Mouse (Mus musculus) neural tube, embryonic 13.5 days (tissue): ENCODE data around the gene Agap1. TPM values are rescaled to one million over a fixed set of nuclear protein-coding genes. Genes with fewer than 3 reads are reported as not detected.

ENCODE experiments used
- ATAC-seq: fragments of 200-750 bp; cut with Nextera tagmentation; 2 replicates; pipeline ENCODE4 v1.8.0; 2017; ENCODE audit warnings: low read depth, mild to moderate bottlenecking, moderate TSS enrichment, moderate library complexity
- H3K27ac ChIP-seq: fragments of 300-500 bp; sonication (generic); replicated peaks from 2 replicates; pipeline ENCODE4 v1.5.1; 2015; ENCODE audit warnings: moderate library complexity, mild to moderate bottlenecking, inconsistent platforms
- H3K27me3 ChIP-seq: fragments of 300-500 bp; sonication (generic); 2 replicates; pipeline ENCODE4 v1.6.1; 2015; ENCODE audit warnings: mild to moderate bottlenecking, inconsistent platforms
- H3K36me3 ChIP-seq: fragments of 300-500 bp; sonication (generic); 2 replicates; pipeline ENCODE4 v1.6.1; 2015; ENCODE audit warnings: mild to moderate bottlenecking, inconsistent platforms
- H3K4me1 ChIP-seq: fragments of 300-500 bp; sonication (generic); replicated peaks from 2 replicates; pipeline ENCODE4 v1.6.1; 2015; ENCODE audit warnings: inconsistent platforms
- H3K4me2 ChIP-seq: fragments of 300-500 bp; sonication (generic); 2 replicates; pipeline ENCODE4 v1.6.1; 2015; ENCODE audit warnings: inconsistent platforms, mild to moderate bottlenecking, moderate library complexity
- H3K4me3 ChIP-seq: fragments of 300-500 bp; sonication (generic); 2 replicates; pipeline ENCODE4 v1.5.1; 2015; ENCODE audit warnings: mild to moderate bottlenecking, inconsistent platforms
- H3K9ac ChIP-seq: fragments of 300-500 bp; sonication (generic); 2 replicates; pipeline ENCODE4 v1.6.1; 2015; ENCODE audit warnings: moderate library complexity, mild to moderate bottlenecking, inconsistent platforms
- H3K9me3 ChIP-seq: fragments of 300-500 bp; sonication (generic); 2 replicates; pipeline ENCODE4 v1.6.1; 2016; ENCODE audit warnings: inconsistent platforms
- WGBS: fragments of 180-500 bp; shearing (Covaris S2); methylation state at CpG from one replicate; pipeline ENCODE4 v1.1.7; 2015; 5-methylcytosine and 5-hydroxymethylcytosine counted together
- polyA plus RNA-seq: library from polyadenylated mRNA; unstranded; fragments of >200 nt; fragmentation: Nextera tagmentation; extraction: Ambion mirVana; gene quantifications from 2 replicates; pipeline ENCODE4 v1.2.1, GENCODE M21; 2015

The Agap1 gene
- polyA plus RNA-seq, 1 experiment from 2014 or later = 48.1 TPM

- H3K4me2 ChIP-seq = no peak overlapping the region
- no peaks in the 10 kb centered on the region for H3K27me3 ChIP-seq
- WGBS = 75% methylated on average over 5 of the region's 5 CpGs
- peaks cover 51% of the 10 kb centered on the region for H3K4me1 ChIP-seq
- H3K4me3 ChIP-seq = no peak overlapping the region
- ATAC-seq = no peak
- H3K9me3 ChIP-seq = no peaks in the 10 kb centered on the region
- peaks cover 22% of the 10 kb centered on the region for H3K36me3 ChIP-seq
- no peak overlapping the region for H3K27ac ChIP-seq
- no peak overlapping the region for H3K9ac ChIP-seq
Measured at GRCm38 (mm10) chr1:89895801-89896200, 441.2 kb downstream of the Agap1 start.

- no peak overlapping the region for H3K4me3 ChIP-seq
- H3K4me1 ChIP-seq = peaks cover 24% of the 10 kb centered on the region
- no peak overlapping the region for H3K27ac ChIP-seq
- H3K9me3 ChIP-seq = no peaks in the 10 kb centered on the region
- H3K27me3 ChIP-seq = no peaks in the 10 kb centered on the region
- 70% methylated on average over 2 of the region's 2 CpGs for WGBS
- peaks cover 10% of the 10 kb centered on the region; the same call in 1 of the 2 replicates for H3K36me3 ChIP-seq
- H3K9ac ChIP-seq = no peak overlapping the region
- no peak overlapping the region for H3K4me2 ChIP-seq
- ATAC-seq = no peak
Measured at GRCm38 (mm10) chr1:89899036-89899435, 444.4 kb downstream of the Agap1 start.

- Histone ChIP-seq H3K4me1 (peaks cover 20% of the 10 kb centered on the region), H3K4me2 (no peak overlapping the region), H3K27me3 (no peaks in the 10 kb centered on the region), H3K9me3 (no peaks in the 10 kb centered on the region), H3K9ac (no peak overlapping the region), H3K36me3 (peaks cover 7% of the 10 kb centered on the region; the same call in 1 of the 2 replicates), H3K27ac (no peak overlapping the region), H3K4me3 (no peak overlapping the region)
- WGBS = 32% methylated on average over 11 of the region's 11 CpGs
- ATAC-seq = peak; percentile 47; the same call in 1 of the 2 replicates
Measured at GRCm38 (mm10) chr1:89899761-89900445, 445.3 kb downstream of the Agap1 start.

GRCm38 (mm10) chr1:89901381-89901780 is 446.8 kb downstream of the Agap1 start:
- H3K9me3 ChIP-seq = peaks cover 5% of the 10 kb centered on the region; the same call in 1 of the 2 replicates
- H3K4me3 ChIP-seq = no peak overlapping the region
- H3K27me3 ChIP-seq = no peaks in the 10 kb centered on the region
- no peak overlapping the region for H3K27ac ChIP-seq
- peaks cover 10% of the 10 kb centered on the region for H3K36me3 ChIP-seq
- ATAC-seq = no peak
- H3K4me1 ChIP-seq = peaks cover 14% of the 10 kb centered on the region
- no peak overlapping the region for H3K9ac ChIP-seq
- no peak overlapping the region for H3K4me2 ChIP-seq
- 86% methylated on average over 4 of the region's 4 CpGs for WGBS

- peaks cover 8% of the 10 kb centered on the region; the same call in 1 of the 2 replicates for H3K9me3 ChIP-seq
- no peak overlapping the region for H3K27ac ChIP-seq
- peaks cover 14% of the 10 kb centered on the region for H3K4me1 ChIP-seq
- no peaks in the 10 kb centered on the region for H3K27me3 ChIP-seq
- WGBS = 88% methylated on average over 2 of the region's 2 CpGs
- no peak overlapping the region for H3K4me3 ChIP-seq
- H3K36me3 ChIP-seq = peaks cover 7% of the 10 kb centered on the region
- no peak for ATAC-seq
- H3K4me2 ChIP-seq = no peak overlapping the region
- no peak overlapping the region for H3K9ac ChIP-seq
Measured at GRCm38 (mm10) chr1:89902236-89902635, 447.6 kb downstream of the Agap1 start.

GRCm38 (mm10) chr1:89902641-89903040 is 448.0 kb downstream of the Agap1 start:
- H3K4me3 ChIP-seq = no peak overlapping the region
- no peak overlapping the region for H3K27ac ChIP-seq
- peaks cover 8% of the 10 kb centered on the region; the same call in 1 of the 2 replicates for H3K9me3 ChIP-seq
- no peak overlapping the region for H3K9ac ChIP-seq
- WGBS = 71% methylated on average over 1 of the region's 1 CpGs
- ATAC-seq = no peak
- no peak overlapping the region for H3K4me2 ChIP-seq
- peaks cover 6% of the 10 kb centered on the region; the same call in 1 of the 2 replicates for H3K36me3 ChIP-seq
- H3K27me3 ChIP-seq = no peaks in the 10 kb centered on the region
- H3K4me1 ChIP-seq = peaks cover 14% of the 10 kb centered on the region

- ATAC-seq = no peak
- H3K4me1 ChIP-seq = peaks cover 13% of the 10 kb centered on the region
- H3K9me3 ChIP-seq = peaks cover 8% of the 10 kb centered on the region; the same call in 1 of the 2 replicates
- H3K27me3 ChIP-seq = no peaks in the 10 kb centered on the region
- peaks cover 6% of the 10 kb centered on the region; the same call in 1 of the 2 replicates for H3K36me3 ChIP-seq
- WGBS = 93% methylated on average over 8 of the region's 8 CpGs
- H3K9ac ChIP-seq = no peak overlapping the region
- H3K27ac ChIP-seq = no peak overlapping the region
- H3K4me3 ChIP-seq = no peak overlapping the region
- H3K4me2 ChIP-seq = no peak overlapping the region
Measured at GRCm38 (mm10) chr1:89909796-89910195, 455.2 kb downstream of the Agap1 start.

- H3K9ac ChIP-seq = no peak overlapping the region
- WGBS = 6% methylated on average over 5 of the region's 5 CpGs
- peaks cover 13% of the 10 kb centered on the region for H3K4me1 ChIP-seq
- peak; percentile 81 for ATAC-seq
- H3K27me3 ChIP-seq = no peaks in the 10 kb centered on the region; the same call in 1 of the 2 replicates
- H3K4me2 ChIP-seq = no peak overlapping the region
- no peak overlapping the region for H3K4me3 ChIP-seq
- no peak overlapping the region for H3K27ac ChIP-seq
- no peaks in the 10 kb centered on the region for H3K36me3 ChIP-seq
- H3K9me3 ChIP-seq = no peaks in the 10 kb centered on the region
Measured at GRCm38 (mm10) chr1:89912392-89912791, 457.8 kb downstream of the Agap1 start.

GRCm38 (mm10) chr1:89913611-89914010 is 459.0 kb downstream of the Agap1 start:
- ATAC-seq = no peak
- peaks cover 13% of the 10 kb centered on the region for H3K4me1 ChIP-seq
- H3K27ac ChIP-seq = no peak overlapping the region
- H3K9me3 ChIP-seq = no peaks in the 10 kb centered on the region
- H3K36me3 ChIP-seq = no peaks in the 10 kb centered on the region
- peaks cover 11% of the 10 kb centered on the region for H3K27me3 ChIP-seq
- 85% methylated on average over 4 of the region's 4 CpGs for WGBS
- H3K9ac ChIP-seq = no peak overlapping the region
- no peak overlapping the region for H3K4me2 ChIP-seq
- no peak overlapping the region for H3K4me3 ChIP-seq

GRCm38 (mm10) chr1:89918111-89918510 is 463.5 kb downstream of the Agap1 start:
- no peak overlapping the region for H3K27ac ChIP-seq
- H3K9ac ChIP-seq = no peak overlapping the region
- ATAC-seq = no peak
- WGBS = 40% methylated on average over 18 of the region's 18 CpGs
- no peak overlapping the region for H3K4me3 ChIP-seq
- H3K4me2 ChIP-seq = no peak overlapping the region
- H3K36me3 ChIP-seq = no peaks in the 10 kb centered on the region
- peaks cover 19% of the 10 kb centered on the region for H3K4me1 ChIP-seq
- peaks cover 52% of the 10 kb centered on the region for H3K27me3 ChIP-seq
- H3K9me3 ChIP-seq = no peaks in the 10 kb centered on the region

GRCm38 (mm10) chr1:89919206-89919605 is 464.6 kb downstream of the Agap1 start:
- no peak overlapping the region for H3K4me3 ChIP-seq
- H3K9me3 ChIP-seq = no peaks in the 10 kb centered on the region
- no peak overlapping the region for H3K9ac ChIP-seq
- ATAC-seq = no peak
- H3K36me3 ChIP-seq = no peaks in the 10 kb centered on the region
- H3K27me3 ChIP-seq = peaks cover 58% of the 10 kb centered on the region
- H3K4me1 ChIP-seq = peaks cover 30% of the 10 kb centered on the region
- 76% methylated on average over 6 of the region's 6 CpGs for WGBS
- H3K27ac ChIP-seq = no peak overlapping the region
- H3K4me2 ChIP-seq = no peak overlapping the region

GRCm38 (mm10) chr1:89921806-89922205 is 467.2 kb downstream of the Agap1 start:
- ATAC-seq = no peak
- no peak overlapping the region for H3K27ac ChIP-seq
- 3% methylated on average over 10 of the region's 10 CpGs for WGBS
- no peaks in the 10 kb centered on the region for H3K36me3 ChIP-seq
- 0 out of 2 replicates have a peak overlapping the region, but pooled peaks have one; percentile 9 for H3K9ac ChIP-seq
- peaks cover 82% of the 10 kb centered on the region for H3K27me3 ChIP-seq
- no peak overlapping the region for H3K4me3 ChIP-seq
- peak overlapping the region; percentile 50 for H3K4me2 ChIP-seq
- peaks cover 56% of the 10 kb centered on the region for H3K4me1 ChIP-seq
- H3K9me3 ChIP-seq = no peaks in the 10 kb centered on the region
